Mouse (Mus musculus) heart, embryonic 14.5 days (tissue): Measurements from ENCODE around the gene Mast1. TPM values are rescaled to one million over a fixed set of nuclear protein-coding genes. Genes with fewer than 3 reads are reported as not detected.

Experiments
- ATAC-seq: fragments of 200-750 bp; cut with Nextera tagmentation; 2 replicates; pipeline ENCODE4 v1.8.0; 2017; ENCODE audit warnings: low read depth, moderate TSS enrichment; ENCODE audit not compliant: insufficient number of reproducible peaks, insufficient read depth, low FRiP score
- H3K27ac ChIP-seq, 2 experiments: fragments of 200-500 bp in 1 of 2; fragments of 300-500 bp in 1 of 2; sonication (generic) in 1 of 2; replicated peaks in 1 of 2; 2 replicates each; pipeline ENCODE4 v1.5.1; 2012 to 2014; ENCODE audit warnings: low read depth in 2 of 2, low read length in 2 of 2, control low read depth in 1 of 2, mild to moderate bottlenecking in 1 of 2, mixed read lengths in 1 of 2; ENCODE audit not compliant: control insufficient read depth in 1 of 2, insufficient read depth in 1 of 2
- H3K27me3 ChIP-seq: fragments of 300-500 bp; sonication (generic); 2 replicates; pipeline ENCODE4 v1.6.1; 2014; ENCODE audit warnings: mild to moderate bottlenecking, low read length, control low read depth; ENCODE audit not compliant: control insufficient read depth, insufficient read depth
- H3K36me3 ChIP-seq: fragments of 300-500 bp; sonication (generic); 2 replicates; pipeline ENCODE4 v1.6.1; 2014; ENCODE audit warnings: mild to moderate bottlenecking, control low read depth, low read length, mixed read lengths; ENCODE audit not compliant: control insufficient read depth, insufficient read depth
- H3K4me1 ChIP-seq, 2 experiments: fragments of 200-500 bp in 1 of 2; fragments of 300-500 bp in 1 of 2; sonication (generic) in 1 of 2; 2 replicates each; pipeline ENCODE4 v1.6.1; 2012 to 2014; ENCODE audit warnings: low read length in 2 of 2, control low read depth in 1 of 2, mixed read lengths in 1 of 2; ENCODE audit not compliant: control insufficient read depth in 2 of 2, insufficient read depth in 2 of 2
- H3K4me2 ChIP-seq: fragments of 300-500 bp; sonication (generic); 2 replicates; pipeline ENCODE4 v1.6.1; 2014; ENCODE audit warnings: mild to moderate bottlenecking, low read length
- H3K4me3 ChIP-seq, 2 experiments: fragments of 200-500 bp in 1 of 2; fragments of 300-500 bp in 1 of 2; sonication (generic) in 1 of 2; 2 replicates each; pipeline ENCODE4 v1.5.1; 2012 to 2014; ENCODE audit warnings: low read length in 2 of 2, mild to moderate bottlenecking in 2 of 2, control low read depth in 1 of 2, low read depth in 1 of 2, moderate library complexity in 1 of 2; ENCODE audit not compliant: control insufficient read depth in 1 of 2, insufficient read depth in 1 of 2
- H3K9ac ChIP-seq: fragments of 300-500 bp; sonication (generic); 2 replicates; pipeline ENCODE4 v1.6.1; 2014; ENCODE audit warnings: mild to moderate bottlenecking, low read length
- H3K9me3 ChIP-seq: fragments of 300-500 bp; sonication (generic); 2 replicates; pipeline ENCODE4 v1.6.1; 2016; ENCODE audit warnings: low read length, control low read depth; ENCODE audit not compliant: control insufficient read depth
- WGBS: fragments of 180-500 bp; shearing (Covaris S2); extraction: QIAGEN DNeasy Blood & Tissue Kit; methylation state at CpG from one replicate; pipeline ENCODE4 v1.1.7; 2014; 5-methylcytosine and 5-hydroxymethylcytosine counted together
- polyA plus RNA-seq: library from polyadenylated mRNA; unstranded; fragments of >200 nt; fragmentation: Nextera tagmentation; extraction: Ambion mirVana; gene quantifications from 2 replicates; pipeline ENCODE4 v1.2.1, GENCODE M21; 2014

The Mast1 gene
- 0.08 and 0.23 TPM in 2 replicates for polyA plus RNA-seq

- under 1% methylated on average over 47 of the region's 50 CpGs for WGBS
- peaks cover 4 to 10% of the 10 kb centered on the region in 2 experiments; a peak in 3 of 4 replicates for H3K4me1 ChIP-seq
- H3K4me3 ChIP-seq: peak within 1 kb of the TSS; percentile 43 to 46
- peak within 1 kb of the TSS; percentile 74 for H3K4me2 ChIP-seq
- H3K27ac ChIP-seq: no peak within 1 kb of the TSS
- H3K9me3 ChIP-seq: no peaks in the 10 kb centered on the region
- H3K27me3 ChIP-seq: peaks cover 76% of the 10 kb centered on the region
- no peaks in the 10 kb centered on the region for H3K36me3 ChIP-seq
- peak; percentile 27; the same call in 1 of the 2 replicates for ATAC-seq
- no peak within 1 kb of the TSS; the same call in 1 of the 2 replicates for H3K9ac ChIP-seq
Observed at GRCm38 (mm10) chr8:84936962-84937546, at the start of gene Mast1. Gene Mast1 (minus strand): TSS chr8:84937359.

GRCm38 (mm10) chr8:84986379-84986945, 49.3 kb upstream of the Mast1 start:
- Histone ChIP-seq H3K27me3 (0 out of 2 replicates have a peak, but pooled peaks cover 3% of the 10 kb centered on the region), H3K4me3 (peak overlapping the region; percentile 54 to 59), H3K4me1 (peaks cover 21 to 35% of the 10 kb centered on the region in 2 experiments; a peak in 3 of 4 replicates), H3K27ac (peak overlapping the region; percentile 18 to 49; a peak in 2 of 4 replicates), H3K4me2 (peak overlapping the region; percentile 98), H3K9me3 (no peaks in the 10 kb centered on the region), H3K9ac (peak overlapping the region; percentile 79), H3K36me3 (no peaks in the 10 kb centered on the region)
- ATAC-seq: no peak
- WGBS: 29% methylated on average over 8 of the region's 8 CpGs

- Histone ChIP-seq H3K36me3 (no peaks in the 10 kb centered on the region), H3K4me1 (peaks cover 24 to 40% of the 10 kb centered on the region in 2 experiments), H3K9me3 (no peaks in the 10 kb centered on the region), H3K27ac (peak overlapping the region; percentile 18 to 49; a peak in 3 of 4 replicates), H3K4me2 (peak overlapping the region; percentile 98), H3K9ac (peak overlapping the region; percentile 79), H3K27me3 (0 out of 2 replicates have a peak, but pooled peaks cover 3% of the 10 kb centered on the region), H3K4me3 (peak overlapping the region; percentile 54 to 59)
- under 1% methylated on average over 51 of the region's 53 CpGs for WGBS
- peak; percentile 47 for ATAC-seq
Observed at GRCm38 (mm10) chr8:84985684-84986378, 48.7 kb upstream of the Mast1 start.

GRCm38 (mm10) chr8:84985049-84985683, 48.0 kb upstream of the Mast1 start:
- H3K27ac ChIP-seq: peak overlapping the region in 1 of 2 experiments; percentile 49; a peak in 2 of 4 replicates
- WGBS: under 1% methylated on average over 23 of the region's 23 CpGs
- 0 out of 2 replicates have a peak, but pooled peaks cover 3% of the 10 kb centered on the region for H3K27me3 ChIP-seq
- no peak for ATAC-seq
- H3K4me1 ChIP-seq: peaks cover 25 to 44% of the 10 kb centered on the region in 2 experiments
- no peaks in the 10 kb centered on the region for H3K36me3 ChIP-seq
- H3K9me3 ChIP-seq: no peaks in the 10 kb centered on the region
- H3K9ac ChIP-seq: peak overlapping the region; percentile 79
- H3K4me3 ChIP-seq: peak overlapping the region; percentile 54 to 59
- H3K4me2 ChIP-seq: peak overlapping the region; percentile 98

- no peaks in the 10 kb centered on the region for H3K9me3 ChIP-seq
- WGBS: 8% methylated on average over 15 of the region's 16 CpGs
- H3K4me1 ChIP-seq: peaks cover 28 to 43% of the 10 kb centered on the region in 2 experiments
- H3K9ac ChIP-seq: peak overlapping the region; percentile 79; the same call in 1 of the 2 replicates
- H3K4me3 ChIP-seq: peak overlapping the region in 1 of 2 experiments; percentile 59; a peak in 2 of 4 replicates
- H3K27me3 ChIP-seq: 0 out of 2 replicates have a peak, but pooled peaks cover 3% of the 10 kb centered on the region
- no peaks in the 10 kb centered on the region for H3K36me3 ChIP-seq
- no peak for ATAC-seq
- H3K4me2 ChIP-seq: peak overlapping the region; percentile 98
- H3K27ac ChIP-seq: peak overlapping the region in 1 of 2 experiments; percentile 49; a peak in 2 of 4 replicates
Observed at GRCm38 (mm10) chr8:84984294-84985048, 47.3 kb upstream of the Mast1 start.

- Histone ChIP-seq H3K4me3 (no peak overlapping the region), H3K9ac (no peak overlapping the region), H3K27ac (no peak overlapping the region), H3K4me2 (no peak overlapping the region), H3K27me3 (no peaks in the 10 kb centered on the region), H3K9me3 (no peaks in the 10 kb centered on the region), H3K36me3 (no peaks in the 10 kb centered on the region), H3K4me1 (peaks cover 35 to 53% of the 10 kb centered on the region in 2 experiments)
- ATAC-seq: no peak
- WGBS: 64% methylated on average over 3 of the region's 3 CpGs
Observed at GRCm38 (mm10) chr8:84982499-84983011, 45.4 kb upstream of the Mast1 start.
